Mouse (Mus musculus): ENCODE measurements at regions not wholly inside any gene's neighbourhood (a gene's known extent, or its start where the extent isn't known, plus 50 kb on each side); places are given as distances from the start of the nearest gene placed in this dataset.

- Histone ChIP-seq H3K79me2 (ENCODE audit: control insufficient read depth, insufficient read depth) (no peaks in the 10 kb centered on the region), H3K4me2 (ENCODE audit: low read depth) (no peak overlapping the region), H3ac (ENCODE audit: control insufficient read depth, insufficient read length) (no peak overlapping the region), H3K4me3 (no peak overlapping the region), H3K27me3 (ENCODE audit: control insufficient read depth, insufficient read depth, insufficient read length) (no peaks in the 10 kb centered on the region), H3K36me3 (ENCODE audit: control insufficient read depth, insufficient read depth) (no peaks in the 10 kb centered on the region)
- no peak for TF ChIP-seq REST (IDR thresholded peaks at IDR 0.05; ENCODE audit: insufficient read depth, insufficient read length)
- TF ChIP-seq MYOG (IDR thresholded peaks at IDR 0.05; ENCODE audit: control insufficient read depth in 1 of 3, insufficient read depth in 1 of 3, insufficient read length in 2 of 3, low read depth in 2 of 3) = no peak
- no peak for TF ChIP-seq TCF12 (IDR thresholded peaks at IDR 0.05; ENCODE audit: insufficient read depth, poor library complexity, severe bottlenecking)
- TF ChIP-seq USF1 (IDR thresholded peaks at IDR 0.05; ENCODE audit: low read depth) = no peak
- no peak for TF ChIP-seq CEBPB (IDR thresholded peaks at IDR 0.05; ENCODE audit: insufficient read depth, poor library complexity, severe bottlenecking)
- no peak for TF ChIP-seq SRF (IDR thresholded peaks at IDR 0.05; ENCODE audit: control insufficient read depth, insufficient read length, low read depth)
- no peak for TF ChIP-seq POLR2AphosphoS2 (IDR thresholded peaks at IDR 0.05; ENCODE audit: insufficient read length, low read depth)
Observed at GRCm38 (mm10) chr7:133378338-133378737, 223.6 kb downstream of the Tex36 start.

- Histone ChIP-seq H3K27me3 (ENCODE audit: control insufficient read depth, insufficient read depth, insufficient read length) (no peaks in the 10 kb centered on the region), H3K4me3 (no peak overlapping the region), H3ac (ENCODE audit: control insufficient read depth, insufficient read length) (no peak overlapping the region), H3K36me3 (ENCODE audit: control insufficient read depth, insufficient read depth) (no peaks in the 10 kb centered on the region), H3K4me2 (ENCODE audit: low read depth) (no peak overlapping the region), H3K79me2 (ENCODE audit: control insufficient read depth, insufficient read depth) (no peaks in the 10 kb centered on the region)
- TF ChIP-seq MAX (IDR thresholded peaks at IDR 0.05; ENCODE audit: low read depth) (no peak), USF1 (IDR thresholded peaks at IDR 0.05; ENCODE audit: low read depth) (no peak), REST (IDR thresholded peaks at IDR 0.05; ENCODE audit: insufficient read depth, insufficient read length) (no peak)
Observed at GRCm38 (mm10) chr7:133376833-133377484, 225.0 kb downstream of the Tex36 start.

GRCm38 (mm10) chr7:133372695-133373094, 229.3 kb downstream of the Tex36 start:
- TF ChIP-seq MAX (IDR thresholded peaks at IDR 0.05; ENCODE audit: low read depth) (no peak), POLR2A (IDR thresholded peaks at IDR 0.05; ENCODE audit: insufficient read length, low read depth) (no peak), MYOG (IDR thresholded peaks at IDR 0.05; ENCODE audit: control insufficient read depth in 1 of 3, insufficient read depth in 1 of 3, insufficient read length in 2 of 3, low read depth in 2 of 3) (no peak), TCF3 (IDR thresholded peaks at IDR 0.05; ENCODE audit: insufficient read length, low read depth) (no peak), CEBPB (IDR thresholded peaks at IDR 0.05; ENCODE audit: insufficient read depth, poor library complexity, severe bottlenecking) (no peak), SRF (IDR thresholded peaks at IDR 0.05; ENCODE audit: control insufficient read depth, insufficient read length, low read depth) (no peak), USF1 (IDR thresholded peaks at IDR 0.05; ENCODE audit: low read depth) (no peak), MYOD1 (IDR thresholded peaks at IDR 0.05; ENCODE audit: control insufficient read depth in 1 of 3, insufficient read length in 2 of 3, low read depth in 2 of 3) (no peak), TCF12 (IDR thresholded peaks at IDR 0.05; ENCODE audit: insufficient read depth, poor library complexity, severe bottlenecking) (no peak), POLR2AphosphoS2 (IDR thresholded peaks at IDR 0.05; ENCODE audit: insufficient read length, low read depth) (no peak), E2F4 (IDR thresholded peaks at IDR 0.05; ENCODE audit: insufficient read depth) (no peak), REST (IDR thresholded peaks at IDR 0.05; ENCODE audit: insufficient read depth, insufficient read length) (no peak)
- Histone ChIP-seq H3K4me3 (no peak overlapping the region), H3ac (ENCODE audit: control insufficient read depth, insufficient read length) (no peak overlapping the region), H3K27me3 (ENCODE audit: control insufficient read depth, insufficient read depth, insufficient read length) (no peaks in the 10 kb centered on the region), H3K4me2 (ENCODE audit: low read depth) (no peak overlapping the region), H3K79me2 (ENCODE audit: control insufficient read depth, insufficient read depth) (no peaks in the 10 kb centered on the region), H3K36me3 (ENCODE audit: control insufficient read depth, insufficient read depth) (no peaks in the 10 kb centered on the region)

GRCm38 (mm10) chr7:133370542-133370941, 231.4 kb downstream of the Tex36 start:
- TF ChIP-seq E2F4 (IDR thresholded peaks at IDR 0.05; ENCODE audit: insufficient read depth) (no peak), CEBPB (IDR thresholded peaks at IDR 0.05; ENCODE audit: insufficient read depth, poor library complexity, severe bottlenecking) (no peak), USF1 (IDR thresholded peaks at IDR 0.05; ENCODE audit: low read depth) (no peak), TCF12 (IDR thresholded peaks at IDR 0.05; ENCODE audit: insufficient read depth, poor library complexity, severe bottlenecking) (no peak), POLR2A (IDR thresholded peaks at IDR 0.05; ENCODE audit: insufficient read length, low read depth) (no peak), MYOG (IDR thresholded peaks at IDR 0.05; ENCODE audit: control insufficient read depth in 1 of 3, insufficient read depth in 1 of 3, insufficient read length in 2 of 3, low read depth in 2 of 3) (no peak), POLR2AphosphoS2 (IDR thresholded peaks at IDR 0.05; ENCODE audit: insufficient read length, low read depth) (no peak), SRF (IDR thresholded peaks at IDR 0.05; ENCODE audit: control insufficient read depth, insufficient read length, low read depth) (no peak), MYOD1 (IDR thresholded peaks at IDR 0.05; ENCODE audit: control insufficient read depth in 1 of 3, insufficient read length in 2 of 3, low read depth in 2 of 3) (no peak), TCF3 (IDR thresholded peaks at IDR 0.05; ENCODE audit: insufficient read length, low read depth) (no peak), REST (IDR thresholded peaks at IDR 0.05; ENCODE audit: insufficient read depth, insufficient read length) (no peak), MAX (IDR thresholded peaks at IDR 0.05; ENCODE audit: low read depth) (no peak)
- H3K4me3 ChIP-seq = no peak overlapping the region
- H3K27me3 ChIP-seq (ENCODE audit: control insufficient read depth, insufficient read depth, insufficient read length) = no peaks in the 10 kb centered on the region
- no peaks in the 10 kb centered on the region for H3K79me2 ChIP-seq (ENCODE audit: control insufficient read depth, insufficient read depth)
- H3K4me2 ChIP-seq (ENCODE audit: low read depth) = no peak overlapping the region
- H3K36me3 ChIP-seq (ENCODE audit: control insufficient read depth, insufficient read depth) = no peaks in the 10 kb centered on the region
- H3ac ChIP-seq (ENCODE audit: control insufficient read depth, insufficient read length) = no peak overlapping the region

- no peak for TF ChIP-seq POLR2A (IDR thresholded peaks at IDR 0.05; ENCODE audit: insufficient read length, low read depth)
- no peak for TF ChIP-seq CEBPB (IDR thresholded peaks at IDR 0.05; ENCODE audit: insufficient read depth, poor library complexity, severe bottlenecking)
- no peak for TF ChIP-seq MYOD1 (IDR thresholded peaks at IDR 0.05; ENCODE audit: control insufficient read depth in 1 of 3, insufficient read length in 2 of 3, low read depth in 2 of 3)
- TF ChIP-seq E2F4 (IDR thresholded peaks at IDR 0.05; ENCODE audit: insufficient read depth) = no peak
- no peak for TF ChIP-seq USF1 (IDR thresholded peaks at IDR 0.05; ENCODE audit: low read depth)
- no peak overlapping the region for H3K4me2 ChIP-seq (ENCODE audit: low read depth)
- H3K79me2 ChIP-seq (ENCODE audit: control insufficient read depth, insufficient read depth) = no peaks in the 10 kb centered on the region
- H3K36me3 ChIP-seq (ENCODE audit: control insufficient read depth, insufficient read depth) = no peaks in the 10 kb centered on the region
- no peak overlapping the region for H3ac ChIP-seq (ENCODE audit: control insufficient read depth, insufficient read length)
- H3K27me3 ChIP-seq (ENCODE audit: control insufficient read depth, insufficient read depth, insufficient read length) = peaks cover 6% of the 10 kb centered on the region
- no peak overlapping the region for H3K4me3 ChIP-seq
Observed at GRCm38 (mm10) chr7:133364601-133365000, 237.4 kb downstream of the Tex36 start.
